Comparison of ENCODE assay signal across 13 mouse cellular contexts in genomic region chr11:22978215-22978614, GRCm38 (mm10). TPM values are rescaled to one million over a fixed set of nuclear protein-coding genes. Genes with fewer than 3 reads are reported as not detected.
"Had no signal": no experiment of that assay in that cellular context is flagged by ENCODE, and none has a peak within 500 bp of the region (broad histone marks: within the 10 kb centered on the region; RNA-seq: fewer than 3 reads in every experiment).

No protein-coding gene starts in this region.

- H3K4me3 ChIP-seq: limb, embryonic 10.5 days; lung, embryonic 15.5 days; midbrain, embryonic 10.5 days; neural tube, embryonic 13.5 days had no signal

- DNase-seq: kidney, adult 18-20 months; kidney, postnatal 10 days; kidney, postnatal 4 days; lung, postnatal 14 days; midbrain, embryonic 14.5 days; right cerebral cortex, adult 18-20 months; right cerebral cortex, postnatal 25 days; thymus, postnatal 36 days had no signal

- H3K27me3 ChIP-seq: lung, embryonic 15.5 days; neural tube, embryonic 13.5 days had no signal

- H3K9me3 ChIP-seq: midbrain, embryonic 10.5 days had no signal

RNA-seq across cellular contexts. Expression of gene Gm28048, which starts 3.7 kb away (rescaled TPM):
- polyA plus RNA-seq: small intestine, adult 2 months had no signal

RNA-seq across cellular contexts. Expression of gene Fam161a, which starts 29.1 kb away (rescaled TPM):
- polyA plus RNA-seq: small intestine, adult 2 months had no signal
